Mouse (Mus musculus) spleen, adult 2 months (tissue): Measurements from ENCODE around the gene Gng7. TPM values are rescaled to one million over a fixed set of nuclear protein-coding genes. Genes with fewer than 3 reads are reported as not detected.

Source experiments
- DNase-seq, 2 experiments: peaks; one replicate each; pipeline versions ENCODE4 v3.0.0 to v3.0.0-alpha.2; 2012 to 2021; ENCODE audit warnings: low spot score in 2 of 2, low read depth in 1 of 2
- H3K27ac ChIP-seq: fragments of 200-500 bp; 2 replicates; pipeline ENCODE4 v1.5.1; 2012; ENCODE audit warnings: low read length, inconsistent platforms; ENCODE audit not compliant: insufficient read depth
- H3K27me3 ChIP-seq: fragments of 200-500 bp; 2 replicates; pipeline ENCODE4 v1.6.1; 2012; ENCODE audit warnings: mild to moderate bottlenecking, moderate library complexity, low read length, inconsistent platforms; ENCODE audit not compliant: control insufficient read depth, insufficient read depth
- H3K36me3 ChIP-seq: fragments of 200-500 bp; 2 replicates; pipeline ENCODE4 v1.6.1; 2012; ENCODE audit warnings: mild to moderate bottlenecking, low read length, inconsistent platforms; ENCODE audit not compliant: control insufficient read depth, insufficient read depth
- H3K4me1 ChIP-seq: fragments of 200-500 bp; 2 replicates; pipeline ENCODE4 v1.6.1; 2011; ENCODE audit warnings: inconsistent platforms; ENCODE audit not compliant: control insufficient read depth, insufficient read depth, insufficient read length
- H3K4me3 ChIP-seq: fragments of 200-500 bp; 2 replicates; pipeline ENCODE4 v1.5.1; 2011; ENCODE audit warnings: mild to moderate bottlenecking, inconsistent platforms; ENCODE audit not compliant: insufficient read depth, insufficient read length; ENCODE audit errors: extremely low read depth
- CTCF ChIP-seq: fragments of 200-500 bp; IDR thresholded peaks from 2 replicates; pipeline ENCODE4 v1.5.1; 2011; ENCODE audit warnings: mild to moderate bottlenecking, inconsistent platforms; ENCODE audit not compliant: insufficient read depth, insufficient read length, insufficient replicate concordance; ENCODE audit errors: extremely low read depth
- POLR2A ChIP-seq: fragments of 200-500 bp; IDR thresholded peaks from 2 replicates; pipeline ENCODE4 v1.6.1; 2011; ENCODE audit warnings: low read depth, low read length, inconsistent platforms
- WGBS: fragments of 180-500 bp; shearing (Covaris S2); methylation state at CpG from one replicate; pipeline ENCODE4 v1.1.7; 2018; 5-methylcytosine and 5-hydroxymethylcytosine counted together
- polyA plus RNA-seq: library from polyadenylated mRNA; depleted of rRNA; stranded (reverse); fragments of >200 nt; gene quantifications from 2 replicates; pipeline ENCODE4 v1.2.3, GENCODE M21; 2012

The Gng7 gene
- polyA plus RNA-seq, 1 experiment: 0.91 TPM

GRCm38 (mm10) chr10:81025047-81025621 lies 10.4 kb upstream of the Gng7 start:
- no peak for DNase-seq
- Histone ChIP-seq H3K27me3 (peaks cover 12% of the 10 kb centered on the region), H3K36me3 (peaks cover 1% of the 10 kb centered on the region; the same call in 1 of the 2 replicates), H3K4me3 (no peak overlapping the region), H3K27ac (no peak overlapping the region), H3K4me1 (no peaks in the 10 kb centered on the region)
- 4% methylated on average over 30 of the region's 43 CpGs for WGBS
- no peak for TF ChIP-seq POLR2A
- no peak for TF ChIP-seq CTCF

- Histone ChIP-seq H3K4me1 (no peaks in the 10 kb centered on the region), H3K27ac (no peak overlapping the region), H3K4me3 (no peak overlapping the region), H3K36me3 (no peaks in the 10 kb centered on the region), H3K27me3 (peaks cover 12% of the 10 kb centered on the region)
- 78% methylated on average over 5 of the region's 5 CpGs for WGBS
- TF ChIP-seq POLR2A (no peak), CTCF (no peak)
- no peak for DNase-seq
Observed at GRCm38 (mm10) chr10:81024346-81024937, 9.7 kb upstream of the Gng7 start.

GRCm38 (mm10) chr10:81022744-81023143 lies 8.0 kb upstream of the Gng7 start:
- no peak for TF ChIP-seq CTCF
- no peak for TF ChIP-seq POLR2A
- Histone ChIP-seq H3K27me3 (peaks cover 12% of the 10 kb centered on the region), H3K36me3 (no peaks in the 10 kb centered on the region), H3K4me1 (no peaks in the 10 kb centered on the region), H3K27ac (no peak overlapping the region), H3K4me3 (no peak overlapping the region)
- DNase-seq: no peak
- WGBS: 70% methylated on average over 8 of the region's 8 CpGs

- H3K4me3 ChIP-seq: no peak overlapping the region
- H3K4me1 ChIP-seq: no peaks in the 10 kb centered on the region
- H3K27ac ChIP-seq: no peak overlapping the region
- DNase-seq: no peak
- WGBS: 10% methylated on average over 26 of the region's 26 CpGs
- H3K27me3 ChIP-seq: peaks cover 12% of the 10 kb centered on the region
- TF ChIP-seq POLR2A (no peak), CTCF (no peak)
- H3K36me3 ChIP-seq: no peaks in the 10 kb centered on the region
Observed at GRCm38 (mm10) chr10:81021547-81022110, 6.9 kb upstream of the Gng7 start.

GRCm38 (mm10) chr10:81020207-81020606 lies 5.5 kb upstream of the Gng7 start:
- Histone ChIP-seq H3K27me3 (peaks cover 7% of the 10 kb centered on the region), H3K36me3 (no peaks in the 10 kb centered on the region), H3K4me1 (no peaks in the 10 kb centered on the region), H3K27ac (no peak overlapping the region), H3K4me3 (no peak overlapping the region)
- no peak for TF ChIP-seq CTCF
- no peak for TF ChIP-seq POLR2A
- WGBS: 75% methylated on average over 2 of the region's 2 CpGs
- no peak for DNase-seq

- Histone ChIP-seq H3K36me3 (no peaks in the 10 kb centered on the region), H3K27me3 (peaks cover 4% of the 10 kb centered on the region), H3K27ac (no peak overlapping the region), H3K4me3 (no peak overlapping the region), H3K4me1 (no peaks in the 10 kb centered on the region)
- TF ChIP-seq CTCF: no peak
- no peak for TF ChIP-seq POLR2A
- WGBS: 88% methylated on average over 6 of the region's 6 CpGs
- DNase-seq: no peak
Observed at GRCm38 (mm10) chr10:81019687-81020086, 4.9 kb upstream of the Gng7 start.

GRCm38 (mm10) chr10:81018326-81018725 lies 3.6 kb upstream of the Gng7 start:
- H3K4me1 ChIP-seq: no peaks in the 10 kb centered on the region
- peaks cover 4% of the 10 kb centered on the region for H3K27me3 ChIP-seq
- WGBS: 51% methylated on average over 10 of the region's 10 CpGs
- H3K4me3 ChIP-seq: no peak overlapping the region
- no peak overlapping the region for H3K27ac ChIP-seq
- TF ChIP-seq POLR2A (no peak), CTCF (no peak)
- DNase-seq: no peak
- H3K36me3 ChIP-seq: no peaks in the 10 kb centered on the region
